Mouse (Mus musculus) neural tube, embryonic 11.5 days (tissue): ENCODE measurements at regions not wholly inside any gene's neighbourhood (a gene's known extent, or its start where the extent isn't known, plus 50 kb on each side); places are given as distances from the start of the nearest gene placed in this dataset.

Source experiments
- ATAC-seq: fragments of 200-750 bp; cut with Nextera tagmentation; 2 replicates; pipeline ENCODE4 v1.8.0; 2017; ENCODE audit warnings: moderate number of reproducible peaks, mild to moderate bottlenecking, moderate TSS enrichment, moderate library complexity; ENCODE audit not compliant: insufficient read depth, low FRiP score, low TSS enrichment
- DNase-seq: peaks from one replicate; pipeline ENCODE4 v3.0.0-alpha.2; 2015; ENCODE audit warnings: low spot score
- H3K27ac ChIP-seq: fragments of 300-500 bp; sonication (generic); 2 replicates; pipeline ENCODE4 v1.5.1; 2014; ENCODE audit warnings: low read depth, mild to moderate bottlenecking, low read length
- H3K27me3 ChIP-seq: fragments of 300-500 bp; sonication (generic); 2 replicates; pipeline ENCODE4 v1.6.1; 2014; ENCODE audit warnings: mild to moderate bottlenecking, low read length, mixed read lengths; ENCODE audit not compliant: control insufficient read depth, insufficient read depth
- H3K36me3 ChIP-seq: fragments of 300-500 bp; sonication (generic); 2 replicates; pipeline ENCODE4 v1.6.1; 2014; ENCODE audit warnings: mild to moderate bottlenecking, low read length, moderate library complexity, mixed read lengths; ENCODE audit not compliant: control insufficient read depth, insufficient read depth
- H3K4me1 ChIP-seq: fragments of 300-500 bp; sonication (generic); 2 replicates; pipeline ENCODE4 v1.6.1; 2014; ENCODE audit warnings: low read length, mixed read lengths; ENCODE audit not compliant: control insufficient read depth, insufficient read depth
- H3K4me2 ChIP-seq: fragments of 300-500 bp; sonication (generic); 2 replicates; pipeline ENCODE4 v1.6.1; 2014; ENCODE audit warnings: low read depth, mild to moderate bottlenecking, moderate library complexity
- H3K4me3 ChIP-seq: fragments of 300-500 bp; sonication (generic); 2 replicates; pipeline ENCODE4 v1.5.1; 2014; ENCODE audit warnings: low read depth, low read length
- H3K9ac ChIP-seq: fragments of 300-500 bp; sonication (generic); 2 replicates; pipeline ENCODE4 v1.6.1; 2014; ENCODE audit warnings: mild to moderate bottlenecking, low read length
- H3K9me3 ChIP-seq: fragments of 300-500 bp; sonication (generic); 2 replicates; pipeline ENCODE4 v1.6.1; 2016; ENCODE audit warnings: low read length; ENCODE audit not compliant: control insufficient read depth
- WGBS: fragments of 180-500 bp; shearing (Covaris S2); extraction: QIAGEN DNeasy Blood & Tissue Kit; methylation state at CpG from one replicate; pipeline ENCODE4 v1.1.7; 2014; 5-methylcytosine and 5-hydroxymethylcytosine counted together

DNA sequence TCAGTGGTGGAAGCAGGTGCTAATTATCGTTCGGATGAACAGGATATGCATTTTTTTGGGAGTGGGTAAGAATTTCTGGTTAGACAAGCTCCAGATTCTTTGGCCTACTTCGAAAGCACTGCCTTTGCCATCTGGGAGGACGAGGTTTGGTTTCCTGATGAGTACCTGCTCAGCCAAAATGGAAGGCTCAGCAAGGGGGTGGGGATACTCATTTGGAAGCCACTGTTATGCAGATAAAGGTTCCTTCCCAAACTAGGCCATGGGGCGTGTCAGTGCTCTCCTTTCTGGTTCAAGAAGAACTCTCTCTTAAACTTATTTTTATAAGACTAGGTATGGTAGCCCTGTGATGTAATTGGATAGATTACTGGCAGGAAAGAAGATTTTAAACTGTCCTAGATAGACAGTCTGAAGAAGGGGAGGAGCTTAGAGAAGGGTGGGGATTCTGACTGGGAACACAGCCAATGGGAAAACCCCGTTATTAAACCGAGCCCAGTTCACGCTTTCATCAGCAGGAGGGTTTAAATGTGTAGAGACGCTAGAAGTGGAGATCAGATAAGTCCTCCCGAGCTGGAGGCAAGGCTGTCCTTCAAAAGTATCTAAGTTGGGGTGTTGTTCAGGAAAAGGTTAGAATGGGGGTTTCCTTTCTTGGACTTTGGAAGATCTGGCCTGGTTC is 119.7 kb upstream of the Bmp2 start:
- no peak for DNase-seq
- Histone ChIP-seq H3K27ac (no peak overlapping the region), H3K4me3 (no peak overlapping the region), H3K9me3 (no peaks in the 10 kb centered on the region), H3K4me1 (no peaks in the 10 kb centered on the region), H3K9ac (no peak overlapping the region), H3K27me3 (no peaks in the 10 kb centered on the region), H3K4me2 (no peak overlapping the region), H3K36me3 (no peaks in the 10 kb centered on the region)
- ATAC-seq: no peak
- WGBS: 87% methylated on average over 10 of the region's 10 CpGs

- H3K36me3 ChIP-seq: no peaks in the 10 kb centered on the region
- 78% methylated on average over 22 of the region's 22 CpGs for WGBS
- H3K27me3 ChIP-seq: no peaks in the 10 kb centered on the region
- no peaks in the 10 kb centered on the region for H3K9me3 ChIP-seq
- ATAC-seq (no peak), DNase-seq (no peak)
- H3K27ac ChIP-seq: no peak overlapping the region
- no peak overlapping the region for H3K4me3 ChIP-seq
- H3K9ac ChIP-seq: no peak overlapping the region
- no peaks in the 10 kb centered on the region for H3K4me1 ChIP-seq
- no peak overlapping the region for H3K4me2 ChIP-seq
Observed at GRCm38 (mm10) chr2:133436913-133437843, 114.8 kb upstream of the Bmp2 start.

- no peak overlapping the region for H3K9ac ChIP-seq
- H3K27me3 ChIP-seq: no peaks in the 10 kb centered on the region
- WGBS: 61% methylated on average over 4 of the region's 4 CpGs
- ATAC-seq (no peak), DNase-seq (no peak)
- no peaks in the 10 kb centered on the region for H3K36me3 ChIP-seq
- H3K9me3 ChIP-seq: no peaks in the 10 kb centered on the region
- H3K4me1 ChIP-seq: no peaks in the 10 kb centered on the region
- no peak overlapping the region for H3K27ac ChIP-seq
- H3K4me2 ChIP-seq: no peak overlapping the region
- H3K4me3 ChIP-seq: no peak overlapping the region
Observed at GRCm38 (mm10) chr2:133438018-133438417, 113.9 kb upstream of the Bmp2 start.

GRCm38 (mm10) chr2:133443024-133443423 is 108.9 kb upstream of the Bmp2 start:
- Histone ChIP-seq H3K27me3 (no peaks in the 10 kb centered on the region), H3K4me1 (no peaks in the 10 kb centered on the region), H3K4me3 (no peak overlapping the region), H3K4me2 (no peak overlapping the region), H3K27ac (no peak overlapping the region), H3K36me3 (no peaks in the 10 kb centered on the region), H3K9ac (no peak overlapping the region), H3K9me3 (no peaks in the 10 kb centered on the region)
- no peak for ATAC-seq
- DNase-seq: no peak
- WGBS: 90% methylated on average over 4 of the region's 4 CpGs

- no peaks in the 10 kb centered on the region for H3K4me1 ChIP-seq
- 88% methylated on average over 2 of the region's 2 CpGs for WGBS
- no peak for ATAC-seq
Observed at GRCm38 (mm10) chr2:133443490-133443889, 108.5 kb upstream of the Bmp2 start.

DNA sequence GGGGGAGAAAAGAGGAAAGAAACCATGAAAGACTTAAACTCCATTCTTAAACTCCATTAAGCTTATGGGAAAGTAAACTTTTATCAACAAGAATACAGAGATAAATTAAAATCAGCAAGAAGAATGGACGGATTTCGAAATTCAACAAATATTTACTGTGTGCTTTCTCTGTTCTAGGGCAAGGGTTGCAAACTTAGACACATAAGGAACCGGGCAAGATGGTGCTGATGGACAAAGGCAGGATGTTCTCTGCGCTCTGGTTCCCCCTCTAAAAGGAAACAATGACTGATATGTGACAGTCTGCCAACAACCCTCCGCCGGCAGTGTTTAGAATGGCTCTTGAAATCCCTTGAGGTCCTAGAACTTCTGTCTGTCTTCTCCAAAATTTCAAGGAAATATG is 99.0 kb upstream of the Bmp2 start:
- Histone ChIP-seq H3K27ac (no peak overlapping the region), H3K9me3 (no peaks in the 10 kb centered on the region)

More at GRCm38 (mm10) chr2:133443490-133443889, 108.5 kb upstream of the Bmp2 start:
- Histone ChIP-seq H3K4me2 (no peak overlapping the region), H3K9me3 (no peaks in the 10 kb centered on the region), H3K27me3 (no peaks in the 10 kb centered on the region), H3K4me3 (no peak overlapping the region), H3K36me3 (no peaks in the 10 kb centered on the region), H3K9ac (no peak overlapping the region), H3K27ac (no peak overlapping the region)
- no peak for DNase-seq

GRCm38 (mm10) chr2:133455484-133456170 is 96.3 kb upstream of the Bmp2 start:
- DNase-seq (no peak), ATAC-seq (no peak)
- H3K27ac ChIP-seq: no peak overlapping the region
- H3K27me3 ChIP-seq: no peaks in the 10 kb centered on the region
- 87% methylated on average over 7 of the region's 7 CpGs for WGBS
- H3K9me3 ChIP-seq: no peaks in the 10 kb centered on the region
- H3K4me3 ChIP-seq: no peak overlapping the region
- H3K9ac ChIP-seq: no peak overlapping the region
- H3K4me2 ChIP-seq: no peak overlapping the region
- H3K4me1 ChIP-seq: no peaks in the 10 kb centered on the region
- H3K36me3 ChIP-seq: no peaks in the 10 kb centered on the region

More for the DNA sequence above, 99.0 kb upstream of the Bmp2 start:
- Histone ChIP-seq H3K4me1 (no peaks in the 10 kb centered on the region), H3K4me3 (no peak overlapping the region), H3K36me3 (no peaks in the 10 kb centered on the region), H3K9ac (no peak overlapping the region), H3K4me2 (no peak overlapping the region), H3K27me3 (no peaks in the 10 kb centered on the region)
- no peak for ATAC-seq
- DNase-seq: no peak
- 88% methylated on average over 6 of the region's 6 CpGs for WGBS

DNA sequence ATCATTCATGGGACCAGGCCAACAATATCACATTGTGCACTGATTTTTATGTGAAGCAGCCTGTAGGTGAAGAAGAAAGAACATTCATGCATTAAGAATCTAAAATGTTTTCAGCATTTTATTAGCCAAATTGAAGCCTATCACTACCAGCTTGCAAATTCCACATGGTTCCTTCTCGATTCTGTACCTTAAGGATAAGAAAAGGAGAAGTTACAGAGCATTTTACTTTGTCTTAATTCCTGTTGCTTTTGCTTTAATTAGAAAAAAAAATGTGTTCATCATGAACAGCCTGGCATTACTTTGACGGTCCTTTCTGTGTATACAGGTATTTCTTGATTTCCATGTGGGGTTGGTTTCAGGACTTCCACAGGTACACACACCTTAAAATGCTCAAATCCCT is 95.2 kb upstream of the Bmp2 start:
- no peaks in the 10 kb centered on the region for H3K9me3 ChIP-seq
- ATAC-seq (no peak), DNase-seq (no peak)
- no peaks in the 10 kb centered on the region for H3K4me1 ChIP-seq
- no peak overlapping the region for H3K4me3 ChIP-seq
- H3K27me3 ChIP-seq: no peaks in the 10 kb centered on the region
- H3K27ac ChIP-seq: no peak overlapping the region
- H3K36me3 ChIP-seq: no peaks in the 10 kb centered on the region
- 88% methylated on average over 2 of the region's 2 CpGs for whole genome bisulfite sequencing
- H3K9ac ChIP-seq: no peak overlapping the region
- H3K4me2 ChIP-seq: no peak overlapping the region
